Comparison of ENCODE assay signal across 21 mouse cellular contexts in the genomic region with DNA sequence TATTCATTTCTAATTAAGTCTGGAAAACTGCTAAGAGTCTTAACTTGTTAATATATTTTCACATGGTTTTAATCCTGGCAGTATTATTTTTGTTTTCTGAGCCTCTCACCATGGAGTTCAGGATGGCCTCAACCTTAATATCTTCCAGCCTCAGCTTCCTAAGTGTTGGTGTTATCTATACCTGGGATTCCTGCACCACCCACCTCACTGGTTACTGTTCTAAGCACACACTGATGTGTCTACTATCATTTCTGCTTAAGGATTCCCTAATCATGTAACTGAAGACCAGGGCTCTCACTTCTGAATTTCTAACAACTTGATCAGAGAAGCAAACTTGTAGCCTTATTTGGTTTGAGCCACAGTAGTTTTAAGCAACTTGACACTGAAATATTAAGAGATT. TPM values are rescaled to one million over a fixed set of nuclear protein-coding genes. Genes with fewer than 3 reads are reported as not detected.
DNase-seq lines count a peak whose midpoint lies in the region; ATAC-seq and TF ChIP-seq lines count a peak whose summit lies in the region.
"Had no signal": no experiment of that assay in that cellular context is flagged by ENCODE, and none has a peak within 500 bp of the region (broad histone marks: within the 10 kb centered on the region; RNA-seq: fewer than 3 reads in every experiment).

No protein-coding gene starts in this region.

- H3K27me3 ChIP-seq in erythroblast, embryonic 14.5 days (ENCODE audit: control insufficient read depth), result no peaks in the 10 kb centered on the region
- no peaks in the 10 kb centered on the region for H3K27me3 ChIP-seq in liver, embryonic 14.5 days (ENCODE audit: control insufficient read depth, insufficient read depth, low read length)
- H3K27me3 ChIP-seq: forebrain, embryonic 15.5 days; heart, embryonic 15.5 days; hindbrain, embryonic 12.5 days had no signal

- peak; percentile 64 for DNase-seq in liver
- peak; percentile 50 to 64 (median 55) for DNase-seq in liver, embryonic 14.5 days (ENCODE audit: low read depth in 3 of 3, low spot score in 3 of 3)
- no peak for DNase-seq in cerebellum, adult 11 months
- no peak for DNase-seq in kidney, postnatal 36 days
- no peak for DNase-seq in left cerebral cortex, postnatal 10 days (ENCODE audit: extremely low spot score in 1 of 2, low spot score in 2 of 2)
- DNase-seq: adrenal gland, postnatal 10 days; B cell, adult 2 months; cerebellum, adult 2 months; gastrocnemius, postnatal 36 days; heart, adult 18-20 months; heart, postnatal 14 days had no signal

- TF ChIP-seq CTCF in liver, embryonic 14.5 days (IDR thresholded peaks at IDR 0.05; ENCODE audit: low read depth), result no peak

- peak overlapping the region; percentile 22 for H3K27ac ChIP-seq in liver, embryonic 14.5 days
- H3K27ac ChIP-seq: embryonic facial prominence, embryonic 10.5 days; forebrain, embryonic 15.5 days; heart, embryonic 15.5 days; hindbrain, embryonic 12.5 days had no signal

- H3K9ac ChIP-seq in liver, embryonic 14.5 days (replicated peaks), result no peak overlapping the region
- H3K9ac ChIP-seq: forebrain, embryonic 15.5 days; heart, embryonic 15.5 days; hindbrain, embryonic 12.5 days had no signal

- H3K4me3 ChIP-seq in erythroblast, embryonic 14.5 days (replicated peaks), result peak overlapping the region; percentile 44
- no peak overlapping the region for H3K4me3 ChIP-seq in liver, embryonic 14.5 days (ENCODE audit: insufficient read depth in 1 of 2, low read depth in 2 of 2, low read length in 2 of 2)
- H3K4me3 ChIP-seq: embryonic facial prominence, embryonic 10.5 days; forebrain, embryonic 15.5 days; heart, embryonic 15.5 days; hindbrain, embryonic 12.5 days had no signal

- H3K36me3 ChIP-seq in erythroblast, embryonic 14.5 days (ENCODE audit: control insufficient read depth), result peaks cover 32% of the 10 kb centered on the region
- peaks cover 17% of the 10 kb centered on the region for H3K36me3 ChIP-seq in liver, embryonic 14.5 days (replicated peaks; ENCODE audit: control insufficient read depth, insufficient read depth, low read depth)

- ATAC-seq in erythroblast, adult 5-6 weeks (replicated peaks; ENCODE audit: low FRiP score, poor library complexity, severe bottlenecking), result no peak
- ATAC-seq in liver, embryonic 14.5 days (ENCODE audit: insufficient read depth), result no peak
- ATAC-seq: CD4-positive, CD25-positive, alpha-beta regulatory T cell, adult 4 months; forebrain, embryonic 15.5 days; hindbrain, embryonic 16.5 days had no signal

- peak; percentile 67 for TF ChIP-seq EP300 in liver, embryonic 14.5 days (IDR thresholded peaks at IDR 0.05; ENCODE audit: low read depth)

- peaks cover 42% of the 10 kb centered on the region for H3K4me1 ChIP-seq in erythroblast, embryonic 14.5 days (ENCODE audit: control insufficient read depth)
- H3K4me1 ChIP-seq in liver, embryonic 14.5 days (replicated peaks; ENCODE audit: control insufficient read depth in 2 of 2, insufficient read depth in 2 of 2, low read length in 1 of 2), result peaks cover 14 to 23% of the 10 kb centered on the region in 2 experiments

- intact Hi-C loops in left cerebral cortex, postnatal 10 days (cut with DNase I), result loop anchor here (10.0 kb wide), 1 partner anchor 160 kb away; no protein-coding TSS in a partner anchor

- no peaks in the 10 kb centered on the region for H3K9me3 ChIP-seq in erythroblast, embryonic 14.5 days (ENCODE audit: control insufficient read depth, low read length)
- no peaks in the 10 kb centered on the region for H3K9me3 ChIP-seq in liver, embryonic 14.5 days (ENCODE audit: control insufficient read depth, low read length)
- H3K9me3 ChIP-seq: embryonic facial prominence, embryonic 10.5 days; forebrain, embryonic 15.5 days; G1E; heart, embryonic 15.5 days; hindbrain, embryonic 12.5 days had no signal

- peak overlapping the region; percentile 47 for H3K4me2 ChIP-seq in liver, embryonic 14.5 days (ENCODE audit: low read depth)
- H3K4me2 ChIP-seq: forebrain, embryonic 15.5 days; heart, embryonic 11.5 days; heart, embryonic 15.5 days; hindbrain, embryonic 12.5 days had no signal

RNA-seq across cellular contexts. Expression of a gene that starts 2.3 kb away (rescaled TPM):
- polyA plus RNA-seq in erythroblast, embryonic 14.5 days (2012), result 36.1 and 50.3 TPM in 2 replicates
- 361 and 474 TPM in 2 replicates for total RNA-seq in erythroblast, adult 5-6 weeks (2015; ENCODE audit: low replicate concordance)
- total RNA-seq in erythroblast, adult 5-6 weeks (2017; ENCODE audit: low replicate concordance), result 338 and 576 TPM in 2 replicates
- 63.6 and 135 TPM in 2 replicates for polyA plus RNA-seq in liver, embryonic 14.5 days (2012; rRNA removed)
- 464 and 494 TPM in 2 replicates for polyA plus RNA-seq in liver, embryonic 14.5 days (2014; fragmentation: Nextera tagmentation; extraction: Ambion mirVana)
- 100 to 1,000 TPM; 942 to 954 TPM for total RNA-seq in left cerebral cortex, postnatal 10 days (2021)

RNA-seq across cellular contexts. Expression of a gene that starts 56.4 kb away (rescaled TPM):
- 0.73 and 0.95 TPM in 2 replicates for polyA plus RNA-seq in erythroblast, embryonic 14.5 days (2012)
- total RNA-seq in erythroblast, adult 5-6 weeks (2015; ENCODE audit: low replicate concordance), result 12.7 and 17.8 TPM in 2 replicates
- 18.9 and 33.3 TPM in 2 replicates for total RNA-seq in erythroblast, adult 5-6 weeks (2017; ENCODE audit: low replicate concordance)
- polyA plus RNA-seq in liver, embryonic 14.5 days (2012; rRNA removed), result 7.0 and 12.7 TPM in 2 replicates
- 20.2 and 22.4 TPM in 2 replicates for polyA plus RNA-seq in liver, embryonic 14.5 days (2014; fragmentation: Nextera tagmentation; extraction: Ambion mirVana)
- 10 to 100 TPM; 48.2 to 58.8 TPM for total RNA-seq in left cerebral cortex, postnatal 10 days (2021)

Comparison
In these comparisons a context has a peak if more than half of its experiments do, and no peak if none do; other contexts are left out.
1. DNase-seq: peak in liver (single experiment) and liver, embryonic 14.5 days (3 of 3); none in cerebellum, adult 11 months (single experiment), kidney, postnatal 36 days (0 of 2) and left cerebral cortex, postnatal 10 days (0 of 2).